Mouse (Mus musculus) cortical plate, adult 2 months (tissue): ENCODE results near the gene Adgra3.

ENCODE experiments used
- CTCF ChIP-seq: fragments of 200-500 bp; IDR thresholded peaks from 2 replicates; pipeline ENCODE4 v1.5.1; 2011; ENCODE audit warnings: mild to moderate bottlenecking, control low read depth, low read length; ENCODE audit not compliant: insufficient read depth; ENCODE audit errors: extremely low read depth
- POLR2A ChIP-seq: fragments of 200-500 bp; IDR thresholded peaks from 2 replicates; pipeline ENCODE4 v1.6.1; 2011; ENCODE audit warnings: mild to moderate bottlenecking, low read length, control low read depth; ENCODE audit not compliant: insufficient read depth; ENCODE audit errors: extremely low read depth

- no peak for TF ChIP-seq POLR2A
- TF ChIP-seq CTCF, result no peak
Observed at GRCm38 (mm10) chr5:50027001-50027400, 31.8 kb downstream of the Adgra3 start.
